Mouse (Mus musculus) spleen, embryonic (tissue): Measurements from ENCODE around the gene Col5a3.

Experiments used
- CTCF ChIA-PET: fragments of 350-600 bp; sonication (Branson Sonifier 250); formaldehyde crosslinking; loops from one replicate; lab custom pipeline; 2022; lab: Charles Lee

Gene Col5a3

DNA sequence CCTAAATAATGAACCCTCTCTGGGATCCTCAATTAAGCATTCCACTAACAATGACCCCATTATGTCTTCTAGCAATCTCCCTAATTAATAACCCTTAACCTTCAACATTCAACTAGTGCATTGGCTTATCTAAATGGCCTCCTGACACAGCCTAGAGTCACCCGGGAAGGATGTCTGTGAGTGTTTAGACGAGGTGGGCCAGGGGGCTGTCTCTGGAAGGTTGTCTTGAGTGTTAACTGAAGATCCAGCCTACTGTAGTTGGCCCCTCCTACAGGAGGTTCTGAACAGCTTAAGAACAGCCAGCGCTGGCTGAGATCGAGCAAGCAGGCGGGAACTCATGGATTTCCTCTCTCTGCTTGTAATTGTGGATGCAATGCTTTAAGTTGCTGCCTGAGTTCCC lies 9.2 kb downstream of the Col5a3 start:
- CTCF ChIA-PET = no interaction called here

- CTCF ChIA-PET = no interaction called here
Observed at GRCm38 (mm10) chr9:20805159-20805495, 9.7 kb downstream of the Col5a3 start.

DNA sequence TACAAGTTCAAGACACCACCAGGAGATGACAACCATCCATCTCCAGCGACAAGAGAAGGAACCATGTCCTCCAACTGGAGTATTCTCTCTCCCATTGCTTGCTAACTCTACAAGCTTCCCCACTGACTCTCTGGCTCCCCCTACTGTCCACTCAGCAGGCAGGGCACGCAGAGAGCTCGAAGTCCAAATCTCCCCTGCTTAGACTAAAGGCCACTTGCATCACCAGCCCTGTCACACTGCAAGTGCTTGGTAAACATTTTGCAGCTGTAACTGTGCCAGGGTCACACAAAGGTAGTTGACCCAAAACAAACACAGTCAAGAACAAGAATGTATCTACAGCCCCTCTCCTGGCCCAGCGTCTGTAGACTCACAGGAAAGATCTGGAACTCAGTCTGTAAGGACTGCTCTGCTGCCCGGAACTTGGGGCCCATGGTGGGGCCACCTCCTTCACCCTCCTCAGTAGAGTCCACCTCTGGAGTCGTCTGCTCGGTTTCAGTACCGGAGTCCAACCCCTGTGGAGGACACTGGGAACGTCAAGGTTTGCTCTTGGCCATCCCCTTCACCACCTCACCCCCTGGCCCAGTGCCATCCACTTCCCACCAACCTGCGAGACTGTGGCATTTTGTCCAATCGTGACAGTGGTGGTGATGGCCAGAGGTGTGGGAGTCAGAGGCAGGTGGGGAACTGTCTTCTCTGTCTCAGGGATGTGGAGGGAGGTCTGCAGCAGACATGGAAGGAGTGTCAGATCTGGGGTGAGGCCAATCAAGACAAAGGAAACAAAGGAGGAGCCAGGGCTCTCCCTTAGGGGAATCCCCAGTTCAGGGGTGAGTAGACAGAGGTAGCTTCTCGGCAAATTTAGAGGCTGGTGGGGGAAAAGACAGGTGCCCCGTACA lies 10.4 kb downstream of the Col5a3 start:
- CTCF ChIA-PET = interaction anchor here (0.7 kb wide), 1 partner anchor 1485 kb away, joined by 3 read pairs; no protein-coding TSS in a partner anchor

DNA sequence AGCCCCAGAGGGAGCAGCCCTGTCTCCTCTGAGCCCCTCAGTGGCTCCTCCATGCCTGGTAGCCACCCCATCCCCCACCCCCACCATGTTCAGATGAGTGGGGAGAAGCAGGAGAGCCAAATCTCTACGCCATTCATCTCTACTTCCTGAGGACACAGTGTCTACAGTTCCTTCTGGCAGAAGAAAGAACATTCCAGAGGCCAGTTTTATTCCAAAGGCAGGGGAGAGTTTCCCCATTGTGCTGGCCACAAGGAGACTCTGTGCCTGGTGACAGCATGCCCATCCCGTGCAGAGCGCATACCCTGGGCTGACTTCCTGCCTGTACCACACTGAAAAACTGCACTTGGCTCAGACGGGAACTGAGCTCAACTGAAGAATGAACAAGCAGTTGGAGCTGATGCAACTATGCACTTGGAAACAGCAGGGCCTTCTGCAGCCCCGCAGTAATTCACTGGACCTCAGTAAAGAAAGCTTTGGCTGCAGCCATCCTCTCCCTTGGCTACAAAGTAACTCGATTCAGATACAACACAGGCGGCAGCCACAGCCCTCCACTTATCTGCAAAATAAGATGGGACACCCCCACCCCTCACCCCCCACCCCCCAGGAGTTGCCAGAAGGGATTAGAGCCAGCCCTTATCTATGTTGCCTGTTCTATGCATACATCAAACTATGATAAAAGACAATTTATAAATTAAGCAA lies 20.6 kb downstream of the Col5a3 start:
- CTCF ChIA-PET = no interaction called here

GRCm38 (mm10) chr9:20790345-20790744 lies 24.5 kb downstream of the Col5a3 start:
- CTCF ChIA-PET = no interaction called here

GRCm38 (mm10) chr9:20789651-20790050 lies 25.2 kb downstream of the Col5a3 start:
- CTCF ChIA-PET = no interaction called here

- CTCF ChIA-PET = no interaction called here
Observed at GRCm38 (mm10) chr9:20787992-20788391, 26.9 kb downstream of the Col5a3 start.

- CTCF ChIA-PET = no interaction called here
Observed at GRCm38 (mm10) chr9:20785055-20785454, 29.8 kb downstream of the Col5a3 start.

- CTCF ChIA-PET = no interaction called here
Observed at GRCm38 (mm10) chr9:20781286-20781685, 33.6 kb downstream of the Col5a3 start.

DNA sequence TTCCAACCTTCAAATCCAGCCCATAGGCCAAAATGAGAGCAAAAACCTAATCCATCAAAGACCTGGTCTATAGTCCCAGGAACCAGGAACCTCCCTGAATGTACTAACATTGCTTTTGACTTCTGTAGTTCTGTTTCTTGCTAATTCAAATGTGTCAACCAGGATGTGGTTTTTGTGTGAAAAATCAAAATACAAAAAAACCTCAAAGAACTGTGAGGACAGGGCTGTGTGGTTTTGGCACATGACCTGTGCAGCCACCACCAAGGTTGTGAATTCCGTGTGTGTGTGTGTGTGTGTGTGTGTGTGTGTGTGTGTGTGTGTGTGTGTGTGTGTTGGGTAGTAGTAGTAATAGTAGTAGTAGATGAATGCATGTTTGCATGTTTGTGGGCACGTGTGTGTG lies 49.6 kb downstream of the Col5a3 start:
- CTCF ChIA-PET = no interaction called here

DNA sequence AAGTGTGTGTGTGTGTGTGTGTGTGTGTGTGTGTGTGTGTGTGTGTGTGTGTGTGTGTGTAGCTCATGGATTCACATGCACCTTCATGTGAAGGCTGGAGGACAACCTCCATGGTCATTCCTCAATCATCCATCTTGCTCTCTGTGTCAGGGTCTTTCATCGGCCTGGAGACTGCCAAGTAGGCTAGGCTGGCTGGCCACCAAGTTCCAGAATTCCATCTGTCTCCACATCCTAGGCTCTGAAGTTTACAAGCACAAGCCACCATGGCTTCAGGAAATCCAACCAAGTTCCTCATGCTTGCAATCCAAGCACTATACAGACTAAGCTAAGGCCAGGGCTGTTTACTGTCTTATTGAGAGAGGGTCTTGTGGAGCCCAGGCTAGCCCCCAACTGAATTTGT lies 51.8 kb downstream of the Col5a3 start:
- CTCF ChIA-PET = no interaction called here

GRCm38 (mm10) chr9:20762197-20762961 lies 52.5 kb downstream of the Col5a3 start:
- CTCF ChIA-PET = interaction anchor here (0.5 kb wide), 1 partner anchor 1118 kb away, joined by 3 read pairs; no protein-coding TSS in a partner anchor

DNA sequence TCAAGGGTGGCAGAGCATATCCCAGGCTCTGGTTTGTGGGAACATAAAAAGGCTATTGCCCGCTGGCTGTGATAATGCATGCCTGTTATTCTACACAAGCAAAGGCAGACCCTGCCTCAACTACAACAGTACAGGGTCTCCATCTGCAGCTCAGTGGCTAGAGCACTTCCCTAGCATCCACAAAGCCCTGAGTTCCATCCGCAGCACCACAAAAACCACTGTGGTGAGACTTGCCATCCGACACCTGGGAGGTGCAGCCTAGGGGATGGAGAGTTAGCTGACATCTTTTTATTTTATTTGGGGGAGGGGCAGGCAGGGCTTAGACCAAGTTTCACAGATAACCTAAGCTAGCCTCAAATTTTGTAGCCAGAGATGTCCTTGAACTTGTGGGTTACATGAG lies 53.5 kb downstream of the Col5a3 start:
- CTCF ChIA-PET = interaction anchor here (0.6 kb wide), 1 partner anchor 1812 kb away, joined by 6 read pairs; no protein-coding TSS in a partner anchor

DNA sequence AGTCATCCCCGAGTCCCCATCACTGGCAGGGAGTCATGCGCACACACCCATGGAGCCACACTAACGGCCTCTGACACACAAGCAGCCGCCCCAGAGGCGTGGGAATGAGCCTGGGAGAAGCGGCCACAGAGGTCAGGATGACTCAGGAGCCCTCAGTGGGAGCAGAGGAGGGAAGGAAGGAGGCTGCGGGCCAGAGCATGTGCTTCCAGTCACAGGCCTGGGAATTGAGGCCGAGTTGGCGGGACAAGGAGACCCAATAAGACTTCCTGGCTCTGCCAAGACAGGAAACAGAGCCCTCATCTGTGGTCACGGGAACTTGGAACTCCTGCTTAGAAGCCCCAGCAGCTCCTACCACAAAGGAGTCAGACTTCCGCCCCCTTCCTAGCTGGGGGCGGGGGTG lies 54.1 kb downstream of the Col5a3 start:
- CTCF ChIA-PET = no interaction called here

DNA sequence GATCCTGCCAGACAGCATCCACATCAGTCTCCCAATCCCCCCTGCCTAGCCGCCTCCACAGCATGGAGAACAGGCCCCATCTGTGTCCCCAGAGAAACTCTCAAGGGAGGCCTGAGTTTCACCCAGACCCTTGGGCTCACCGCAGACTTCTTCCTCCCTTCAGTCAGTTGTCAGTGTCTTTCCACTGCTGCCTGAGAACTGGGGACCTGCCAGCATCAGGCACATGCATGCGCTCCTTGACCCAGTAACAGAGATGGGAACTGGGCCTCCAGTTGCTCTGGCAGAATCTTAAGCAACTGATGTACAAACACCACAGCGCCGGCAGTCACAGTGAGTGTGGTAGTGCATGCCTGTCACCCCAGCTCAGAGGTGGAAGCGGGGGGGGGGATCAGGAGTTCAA lies 56.0 kb downstream of the Col5a3 start:
- CTCF ChIA-PET = no interaction called here

DNA sequence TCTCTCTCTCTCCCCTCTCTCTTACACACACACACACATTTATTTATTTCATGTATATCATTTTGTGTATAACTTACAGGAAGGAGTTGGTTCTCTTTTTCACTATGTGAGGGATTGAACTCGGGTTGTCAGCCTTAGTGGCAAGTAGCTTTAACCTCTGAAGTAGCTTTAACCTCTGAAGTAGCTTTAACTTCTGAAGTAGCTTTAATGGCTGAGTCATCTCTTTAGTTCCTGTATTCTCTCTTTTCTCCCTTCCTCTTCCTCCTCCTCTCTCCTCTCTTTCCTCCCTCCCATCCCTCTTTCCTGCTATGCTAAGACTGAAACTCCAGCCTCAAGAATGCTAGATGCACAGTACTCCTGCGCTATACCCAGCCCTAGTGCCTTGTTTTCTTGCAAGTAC lies 56.6 kb downstream of the Col5a3 start:
- CTCF ChIA-PET = no interaction called here

GRCm38 (mm10) chr9:20757087-20757955 lies 57.5 kb downstream of the Col5a3 start:
- CTCF ChIA-PET = interaction anchor here (1.6 kb wide), 1 partner anchor 95 kb away, joined by 6 read pairs; no protein-coding TSS in a partner anchor

DNA sequence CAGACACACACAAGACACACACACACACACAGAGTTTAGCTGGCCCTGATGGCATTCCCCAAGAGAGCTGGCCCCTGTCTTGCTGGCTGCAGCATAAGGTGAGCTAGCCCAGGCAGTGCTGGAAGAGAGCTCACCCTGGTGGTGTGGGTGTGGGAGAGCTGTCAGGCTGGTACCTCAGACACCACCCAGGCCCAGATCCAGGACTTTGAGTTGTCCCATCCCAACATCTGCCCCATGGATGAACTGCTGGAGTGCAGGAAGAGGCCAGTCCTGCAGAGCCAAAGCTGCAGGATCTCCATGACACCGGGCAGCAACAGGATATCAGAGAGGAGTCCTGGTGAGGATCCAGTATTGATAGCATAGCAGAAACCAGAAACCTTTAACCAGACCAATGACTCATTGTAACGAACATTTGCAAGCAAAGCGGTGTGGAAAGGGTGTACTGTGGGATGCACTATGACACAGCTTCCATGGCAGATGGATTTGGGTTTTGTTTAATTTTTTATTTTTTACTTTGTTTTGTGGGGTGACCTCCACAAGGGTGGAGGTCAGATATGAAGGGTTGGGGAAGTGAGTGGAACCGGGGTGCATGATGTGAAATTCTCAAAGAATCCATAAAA lies 58.7 kb downstream of the Col5a3 start:
- CTCF ChIA-PET = interaction anchor here (1.6 kb wide), 1 partner anchor 94 kb away, joined by 6 read pairs; no protein-coding TSS in a partner anchor

DNA sequence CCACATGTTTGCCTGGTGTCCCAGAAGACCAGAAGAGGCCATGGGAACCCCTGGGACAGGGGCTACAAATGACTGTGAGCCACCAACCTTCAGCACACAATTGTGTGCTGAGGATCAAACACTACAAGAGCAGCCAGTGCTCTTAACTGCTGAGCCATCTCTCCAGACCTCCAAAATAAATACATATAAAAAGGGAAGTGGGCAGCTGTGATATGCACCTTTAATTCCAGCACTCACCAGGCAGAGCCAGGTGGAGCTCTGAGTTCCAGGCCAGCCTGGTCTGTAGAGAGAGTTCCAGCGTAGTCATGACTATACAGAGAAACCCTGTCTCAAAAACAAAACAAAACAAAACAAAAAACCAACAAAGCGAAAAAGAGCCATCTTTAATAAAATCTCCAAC lies 60.5 kb downstream of the Col5a3 start:
- CTCF ChIA-PET = no interaction called here

- CTCF ChIA-PET = interaction anchor here (0.8 kb wide), 1 partner anchor 13 kb away, joined by 3 read pairs; no protein-coding TSS in a partner anchor
Observed at GRCm38 (mm10) chr9:20751477-20752029, 63.3 kb downstream of the Col5a3 start.
